Mouse (Mus musculus): ENCODE measurements around the gene Srl. TPM values are rescaled to one million over a fixed set of nuclear protein-coding genes. Genes with fewer than 3 reads are reported as not detected.

Gene Srl
- polyA plus RNA-seq, 1 experiment, result 6.9 TPM

DNA sequence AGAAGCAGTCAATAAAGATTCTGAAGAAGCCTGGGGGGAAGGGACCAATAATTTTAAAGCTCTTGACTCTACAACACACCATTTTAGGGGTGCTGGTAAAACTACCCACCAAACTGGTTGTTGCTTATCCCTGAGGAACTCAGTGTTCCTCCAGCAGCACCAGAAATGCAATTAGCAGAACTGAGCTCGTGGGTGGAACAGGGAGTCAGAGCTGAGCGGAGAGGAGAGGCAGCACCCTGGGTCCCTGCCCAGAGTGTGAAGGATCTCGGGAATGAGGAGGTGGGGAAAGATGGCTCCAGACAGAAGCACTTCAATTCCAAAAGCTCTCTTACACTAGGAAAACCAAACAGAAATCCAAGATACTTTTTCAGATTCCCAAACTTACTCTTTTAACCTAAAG is 68.9 kb downstream of the Srl start:
- Histone ChIP-seq H3K27ac (ENCODE audit: insufficient read depth, low read depth, low read length) (no peak overlapping the region), H3K4me3 (ENCODE audit: insufficient read depth, low read depth, low read length) (no peak overlapping the region), H3K36me3 (ENCODE audit: control insufficient read depth, insufficient read depth, low read length) (no peaks in the 10 kb centered on the region), H3K4me1 (ENCODE audit: control insufficient read depth, insufficient read depth, low read length) (peaks cover 5% of the 10 kb centered on the region; the same call in 1 of the 2 replicates), H3K27me3 (replicated peaks; ENCODE audit: control insufficient read depth, insufficient read depth, low read length) (no peaks in the 10 kb centered on the region)
- peak; percentile 37 for DNase-seq
- WGBS, result 51% methylated on average over 3 of the region's 3 CpGs
- TF ChIP-seq CTCF (conservative IDR thresholded peaks at IDR 0.05; ENCODE audit: insufficient read depth, insufficient read length, low read depth, low read length), result no peak

DNA sequence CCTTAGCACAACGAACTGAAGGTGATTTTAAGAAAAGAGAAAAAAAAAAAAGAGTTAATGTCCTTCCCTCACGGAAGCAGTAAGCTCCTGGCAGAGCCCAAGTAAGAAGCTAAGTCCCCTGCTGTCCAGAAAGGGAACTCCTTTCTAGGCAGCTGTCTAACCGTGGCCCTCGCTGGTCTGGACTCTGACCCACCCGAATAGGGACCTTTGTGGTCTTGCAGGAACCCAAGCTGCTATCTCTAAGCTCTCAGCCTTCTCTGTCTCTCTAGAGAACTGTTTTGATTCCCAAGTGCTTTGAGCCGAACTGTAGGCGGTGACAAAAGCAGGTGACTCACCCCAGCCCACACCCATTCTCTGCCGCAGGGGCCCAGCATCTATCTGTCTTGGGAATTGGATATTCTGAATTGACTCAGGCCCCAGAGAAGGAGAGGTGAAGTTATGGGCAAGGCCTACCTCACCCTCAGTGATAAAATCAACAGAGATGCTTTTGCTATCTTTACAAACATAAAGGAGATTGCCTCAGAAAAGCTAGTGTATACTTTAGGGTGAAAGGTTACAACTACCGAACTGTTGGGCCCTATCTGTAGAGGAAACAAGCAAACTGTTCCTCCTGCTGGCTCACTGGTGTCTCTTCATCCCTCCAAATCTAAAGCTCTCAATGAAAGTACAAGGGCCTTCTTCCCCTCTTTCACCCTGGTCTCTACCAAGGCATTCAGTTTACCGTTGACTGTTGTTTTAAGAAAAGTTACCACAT is 71.8 kb downstream of the Srl start:
- H3K4me3 ChIP-seq (ENCODE audit: insufficient read depth, low read depth, low read length), result no peak overlapping the region
- no peaks in the 10 kb centered on the region for H3K36me3 ChIP-seq (ENCODE audit: control insufficient read depth, insufficient read depth, low read length)
- H3K4me1 ChIP-seq (ENCODE audit: control insufficient read depth, insufficient read depth, low read length), result peaks cover 5% of the 10 kb centered on the region; the same call in 1 of the 2 replicates
- H3K27me3 ChIP-seq (replicated peaks; ENCODE audit: control insufficient read depth, insufficient read depth, low read length), result no peaks in the 10 kb centered on the region
- 51% methylated on average over 10 of the region's 10 CpGs for WGBS
- H3K27ac ChIP-seq (ENCODE audit: insufficient read depth, low read depth, low read length), result 0 out of 2 replicates have a peak overlapping the region, but pooled peaks have one; percentile 37
- peak; percentile 63 for DNase-seq
- TF ChIP-seq CTCF (conservative IDR thresholded peaks at IDR 0.05; ENCODE audit: insufficient read depth, insufficient read length, low read depth, low read length) (no peak; the same call in 1 of the 2 replicates), POLR2A (IDR thresholded peaks at IDR 0.05; ENCODE audit: low read depth, low read length) (no peak)

DNA sequence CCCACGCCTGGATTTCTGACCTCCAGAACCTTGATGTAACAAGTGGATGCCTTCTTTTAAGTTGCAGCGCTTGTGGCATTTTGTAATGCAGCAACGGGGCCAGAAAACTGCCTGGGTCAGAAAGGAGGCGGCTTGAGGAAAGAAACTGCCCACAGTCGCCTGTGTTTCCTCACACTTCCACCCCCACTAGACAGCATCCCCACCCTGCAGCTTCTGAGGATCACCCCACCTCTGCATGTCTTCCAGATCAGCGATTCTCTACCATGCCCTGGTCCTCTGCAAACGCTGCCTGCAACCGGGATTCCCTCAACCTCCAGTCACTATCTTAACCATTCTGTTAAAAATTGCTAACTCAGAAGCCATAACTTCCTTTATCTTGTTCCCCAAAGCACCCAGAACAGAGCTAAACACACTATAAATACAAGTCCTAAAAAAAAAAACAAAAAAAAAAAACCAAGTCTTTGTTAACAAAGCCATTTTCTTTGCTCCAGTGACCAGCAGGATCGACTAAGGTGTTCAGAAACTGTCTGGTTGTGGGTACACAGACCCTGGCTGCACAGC is 77.0 kb downstream of the Srl start:
- DNase-seq, result no peak
- no peak overlapping the region for H3K4me3 ChIP-seq (ENCODE audit: insufficient read depth, low read depth, low read length)
- no peaks in the 10 kb centered on the region for H3K36me3 ChIP-seq (ENCODE audit: control insufficient read depth, insufficient read depth, low read length)
- no peaks in the 10 kb centered on the region for H3K27me3 ChIP-seq (replicated peaks; ENCODE audit: control insufficient read depth, insufficient read depth, low read length)
- H3K27ac ChIP-seq (ENCODE audit: insufficient read depth, low read depth, low read length), result no peak overlapping the region
- peaks cover 3% of the 10 kb centered on the region; the same call in 1 of the 2 replicates for H3K4me1 ChIP-seq (ENCODE audit: control insufficient read depth, insufficient read depth, low read length)
- TF ChIP-seq POLR2A (IDR thresholded peaks at IDR 0.05; ENCODE audit: low read depth, low read length), result no peak
- no peak for TF ChIP-seq CTCF (conservative IDR thresholded peaks at IDR 0.05; ENCODE audit: insufficient read depth, insufficient read length, low read depth, low read length)
- WGBS, result 56% methylated on average over 9 of the region's 9 CpGs

DNA sequence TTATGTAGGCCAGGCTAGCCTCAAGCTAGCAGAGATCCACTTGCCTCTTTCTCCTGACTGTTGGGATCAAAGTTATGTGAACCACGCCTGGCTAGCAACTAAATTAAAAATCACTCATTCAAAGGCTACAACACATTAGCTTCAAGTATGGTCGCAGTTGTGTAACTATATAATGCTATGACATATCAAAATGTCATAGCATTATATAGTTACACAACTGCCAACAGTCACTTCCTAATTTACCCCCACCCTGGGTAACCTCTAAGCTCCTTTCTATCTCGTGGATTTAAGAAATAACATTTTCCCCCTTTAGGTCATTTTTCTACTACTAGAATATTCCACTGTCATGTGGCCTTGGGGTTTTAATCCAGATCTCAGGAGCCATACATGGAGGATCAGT is 83.7 kb downstream of the Srl start:
- WGBS, result 89% methylated on average over 3 of the region's 3 CpGs
- TF ChIP-seq POLR2A (IDR thresholded peaks at IDR 0.05; ENCODE audit: low read depth, low read length) (no peak), CTCF (conservative IDR thresholded peaks at IDR 0.05; ENCODE audit: insufficient read depth, insufficient read length, low read depth, low read length) (no peak)
- no peak overlapping the region for H3K4me3 ChIP-seq (ENCODE audit: insufficient read depth, low read depth, low read length)

DNA sequence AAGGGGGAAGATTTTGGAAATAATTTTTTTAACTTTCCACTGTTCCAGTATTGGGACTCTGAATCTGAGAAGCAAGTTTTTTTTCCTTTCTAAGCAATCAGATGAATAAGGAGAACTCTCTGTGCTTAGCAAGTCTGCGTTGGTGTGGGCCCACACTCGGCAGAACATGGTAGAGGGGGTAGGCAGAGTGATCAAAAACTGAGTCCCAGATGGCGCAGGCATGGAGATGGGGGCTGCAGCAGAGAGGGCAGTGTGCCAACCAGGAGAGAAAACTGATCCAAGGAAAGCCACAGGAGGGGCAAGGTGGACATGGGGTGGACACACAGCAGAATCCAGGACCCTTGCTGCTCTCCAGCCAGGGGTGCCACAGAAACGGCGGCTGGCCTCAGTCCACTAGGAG is 85.2 kb downstream of the Srl start:
- WGBS, result 85% methylated on average over 5 of the region's 5 CpGs
- H3K27ac ChIP-seq (ENCODE audit: insufficient read depth, low read depth, low read length), result no peak overlapping the region
- no peak for TF ChIP-seq POLR2A (IDR thresholded peaks at IDR 0.05; ENCODE audit: low read depth, low read length)
- no peak for TF ChIP-seq CTCF (conservative IDR thresholded peaks at IDR 0.05; ENCODE audit: insufficient read depth, insufficient read length, low read depth, low read length)
- H3K36me3 ChIP-seq (ENCODE audit: control insufficient read depth, insufficient read depth, low read length), result no peaks in the 10 kb centered on the region
- no peak for DNase-seq
- no peaks in the 10 kb centered on the region for H3K4me1 ChIP-seq (ENCODE audit: control insufficient read depth, insufficient read depth, low read length)
- H3K27me3 ChIP-seq (replicated peaks; ENCODE audit: control insufficient read depth, insufficient read depth, low read length), result no peaks in the 10 kb centered on the region
- no peak overlapping the region for H3K4me3 ChIP-seq (ENCODE audit: insufficient read depth, low read depth, low read length)

More for the DNA sequence above, 83.7 kb downstream of the Srl start:
- Histone ChIP-seq H3K27me3 (replicated peaks; ENCODE audit: control insufficient read depth, insufficient read depth, low read length) (no peaks in the 10 kb centered on the region), H3K36me3 (ENCODE audit: control insufficient read depth, insufficient read depth, low read length) (no peaks in the 10 kb centered on the region), H3K27ac (ENCODE audit: insufficient read depth, low read depth, low read length) (no peak overlapping the region), H3K4me1 (ENCODE audit: control insufficient read depth, insufficient read depth, low read length) (no peaks in the 10 kb centered on the region)
- no peak for DNase-seq

DNA sequence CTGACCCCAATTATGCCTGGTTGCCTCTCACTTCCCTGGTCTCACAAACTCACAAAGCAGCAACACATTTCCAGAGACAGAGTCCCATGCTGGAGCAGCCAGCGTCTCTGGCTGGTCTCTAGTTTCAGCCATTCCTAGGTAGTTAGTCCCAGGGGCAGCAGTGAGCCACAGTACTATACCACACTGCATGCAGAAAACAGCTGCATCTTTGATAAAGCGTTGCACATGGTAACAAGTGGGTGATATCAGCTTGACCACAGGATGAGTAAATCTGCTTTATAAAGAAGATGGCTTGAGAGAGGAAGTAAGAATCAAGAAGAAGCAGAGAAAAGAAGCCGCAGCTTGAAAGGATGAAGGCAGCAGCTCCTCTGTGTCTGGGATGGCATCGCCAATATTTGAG is 85.9 kb downstream of the Srl start:
- no peaks in the 10 kb centered on the region for H3K4me1 ChIP-seq (ENCODE audit: control insufficient read depth, insufficient read depth, low read length)

DNA sequence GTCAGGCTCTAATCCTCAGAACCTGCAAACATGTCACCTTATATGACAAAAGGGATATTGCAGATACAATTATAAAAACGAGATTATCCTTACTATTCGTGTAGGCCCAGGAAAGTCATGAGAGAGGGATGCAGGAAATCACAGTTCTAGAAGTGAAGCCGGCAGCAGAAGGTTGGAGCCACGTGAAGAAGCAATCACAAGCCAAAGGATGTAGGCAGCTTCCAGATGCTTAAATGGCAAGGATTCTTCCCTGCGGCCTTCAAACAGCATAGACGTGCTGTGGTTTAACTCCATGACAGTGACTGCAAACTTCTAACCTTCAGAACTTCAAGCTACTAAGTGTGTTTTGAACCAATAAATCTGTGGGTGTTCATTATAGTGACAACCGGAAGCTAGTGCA is 87.1 kb downstream of the Srl start:
- H3K27me3 ChIP-seq (replicated peaks; ENCODE audit: control insufficient read depth, insufficient read depth, low read length), result no peaks in the 10 kb centered on the region
- H3K4me1 ChIP-seq (ENCODE audit: control insufficient read depth, insufficient read depth, low read length), result 0 out of 2 replicates have a peak, but pooled peaks cover under 1% of the 10 kb centered on the region
- WGBS, result 91% methylated on average over 7 of the region's 7 CpGs
- TF ChIP-seq CTCF (conservative IDR thresholded peaks at IDR 0.05; ENCODE audit: insufficient read depth, insufficient read length, low read depth, low read length) (no peak), POLR2A (IDR thresholded peaks at IDR 0.05; ENCODE audit: low read depth, low read length) (no peak)
- DNase-seq, result no peak
- no peaks in the 10 kb centered on the region for H3K36me3 ChIP-seq (ENCODE audit: control insufficient read depth, insufficient read depth, low read length)
- no peak overlapping the region for H3K27ac ChIP-seq (ENCODE audit: insufficient read depth, low read depth, low read length)
- H3K4me3 ChIP-seq (ENCODE audit: insufficient read depth, low read depth, low read length), result no peak overlapping the region

More for the DNA sequence above, 85.9 kb downstream of the Srl start:
- Histone ChIP-seq H3K27ac (ENCODE audit: insufficient read depth, low read depth, low read length) (no peak overlapping the region), H3K4me3 (ENCODE audit: insufficient read depth, low read depth, low read length) (no peak overlapping the region), H3K27me3 (replicated peaks; ENCODE audit: control insufficient read depth, insufficient read depth, low read length) (no peaks in the 10 kb centered on the region), H3K36me3 (ENCODE audit: control insufficient read depth, insufficient read depth, low read length) (no peaks in the 10 kb centered on the region)
- TF ChIP-seq CTCF (conservative IDR thresholded peaks at IDR 0.05; ENCODE audit: insufficient read depth, insufficient read length, low read depth, low read length) (no peak), POLR2A (IDR thresholded peaks at IDR 0.05; ENCODE audit: low read depth, low read length) (no peak)
- 85% methylated on average over 4 of the region's 4 CpGs for WGBS
- no peak for DNase-seq
